Mouse (Mus musculus): ENCODE measurements around the gene Ppfibp1. TPM values are rescaled to one million over a fixed set of nuclear protein-coding genes. Genes with fewer than 3 reads are reported as not detected.

Gene Ppfibp1
- polyA plus RNA-seq, 1 experiment = 3.4 TPM

DNA sequence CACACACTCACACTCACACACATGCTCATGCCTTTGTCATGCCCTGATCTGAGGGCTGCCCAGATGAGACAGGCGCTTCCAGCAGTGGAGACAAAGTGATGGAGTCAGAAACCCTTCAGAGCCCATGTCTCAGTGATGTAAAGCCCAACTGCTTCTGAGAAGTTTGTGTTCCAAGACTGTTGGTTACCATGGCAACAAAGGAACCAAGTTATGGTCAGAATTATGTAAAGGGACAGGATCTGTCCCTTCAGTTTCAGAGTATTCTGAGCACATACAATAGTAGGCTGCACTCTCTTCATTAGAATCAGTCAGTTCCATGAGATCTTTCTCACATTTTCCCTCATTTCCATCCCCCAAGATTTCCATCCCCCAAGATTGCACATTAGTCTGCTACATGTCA, 66.0 kb downstream of the Ppfibp1 start, which contains the start of gene 1700034J05Rik:
TSS of gene 1700034J05Rik (minus strand) at position 165 of the 400 bp plus-strand sequence.
- Histone ChIP-seq H3K36me3 (replicated peaks; ENCODE audit: low read length) (peaks cover 36% of the 10 kb centered on the region), H3K4me1 (peaks cover 99% of the 10 kb centered on the region), H3K9me3 (no peaks in the 10 kb centered on the region), H3K27me3 (replicated peaks) (no peaks in the 10 kb centered on the region), H3K4me3 (replicated peaks) (no peak within 1 kb of the TSS)
- no peak for TF ChIP-seq GATA1 (IDR thresholded peaks at IDR 0.05; ENCODE audit: borderline replicate concordance, low read length)
- TF ChIP-seq FLI1 (IDR thresholded peaks at IDR 0.05; ENCODE audit: low read length) = no peak

DNA sequence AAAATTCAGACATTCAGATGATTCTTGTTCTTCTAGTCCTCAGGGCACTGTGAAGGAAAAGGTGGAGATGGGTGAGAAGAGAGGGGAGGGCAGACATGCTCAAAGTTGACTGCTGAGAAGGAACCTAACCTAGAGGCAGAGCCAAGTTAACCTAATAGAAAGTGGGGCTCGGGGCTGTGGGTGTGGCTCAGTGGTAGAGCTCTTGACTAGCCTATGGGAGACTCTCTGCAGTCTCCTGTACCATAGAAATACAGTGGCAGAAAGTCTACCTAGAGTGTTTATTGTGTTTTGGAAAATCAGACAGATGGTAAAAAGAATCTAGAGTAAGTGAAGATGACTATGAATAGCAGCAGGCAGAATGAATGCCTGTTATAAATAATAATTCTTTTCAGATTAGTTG, 67.2 kb downstream of the Ppfibp1 start:
- Histone ChIP-seq H3K4me1 (peaks cover 99% of the 10 kb centered on the region), H3K4me3 (replicated peaks) (peak overlapping the region; percentile 86), H3K36me3 (replicated peaks; ENCODE audit: low read length) (peaks cover 35% of the 10 kb centered on the region), H3K9me3 (no peaks in the 10 kb centered on the region), H3K27me3 (replicated peaks) (no peaks in the 10 kb centered on the region)
- TF ChIP-seq GATA1 (IDR thresholded peaks at IDR 0.05; ENCODE audit: borderline replicate concordance, low read length) = no peak
- TF ChIP-seq FLI1 (IDR thresholded peaks at IDR 0.05; ENCODE audit: low read length) = no peak

DNA sequence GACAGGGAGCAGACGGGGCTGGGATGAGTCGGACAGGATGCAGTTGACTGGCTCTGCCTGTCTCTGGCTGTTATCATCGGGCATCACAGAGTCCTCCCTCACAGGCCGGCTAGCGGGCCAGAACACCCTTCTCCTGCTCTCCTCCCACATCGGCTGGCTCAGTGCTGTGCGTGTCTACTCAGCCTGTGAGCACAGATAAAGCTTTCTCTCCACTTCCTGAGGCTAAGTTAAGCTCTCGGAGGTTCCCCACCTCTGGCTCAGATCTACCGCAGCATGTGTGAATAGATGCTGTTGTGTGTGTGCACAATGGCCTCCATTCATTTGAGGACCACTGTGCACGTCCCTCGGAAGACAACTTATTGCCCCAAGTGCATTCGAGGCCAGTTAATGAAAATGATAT, 67.6 kb downstream of the Ppfibp1 start:
- no peaks in the 10 kb centered on the region for H3K27me3 ChIP-seq (replicated peaks)
- H3K36me3 ChIP-seq (replicated peaks; ENCODE audit: low read length) = peaks cover 39% of the 10 kb centered on the region
- TF ChIP-seq FLI1 (IDR thresholded peaks at IDR 0.05; ENCODE audit: low read length) (0 out of 2 replicates have a peak, but pooled peaks have one; percentile 30), GATA1 (IDR thresholded peaks at IDR 0.05; ENCODE audit: borderline replicate concordance, low read length) (peak; percentile 69; the same call in 1 of the 3 replicates)
- H3K9me3 ChIP-seq = no peaks in the 10 kb centered on the region
- peak overlapping the region; percentile 86 for H3K4me3 ChIP-seq (replicated peaks)
- peaks cover 99% of the 10 kb centered on the region for H3K4me1 ChIP-seq

- H3K9me3 ChIP-seq = no peaks in the 10 kb centered on the region
- peaks cover 39% of the 10 kb centered on the region for H3K36me3 ChIP-seq (replicated peaks; ENCODE audit: low read length)
- TF ChIP-seq GATA1 (IDR thresholded peaks at IDR 0.05; ENCODE audit: borderline replicate concordance, low read length) (no peak), FLI1 (IDR thresholded peaks at IDR 0.05; ENCODE audit: low read length) (no peak)
- H3K4me1 ChIP-seq = peaks cover 99% of the 10 kb centered on the region
- no peaks in the 10 kb centered on the region for H3K27me3 ChIP-seq (replicated peaks)
- H3K4me3 ChIP-seq (replicated peaks) = no peak overlapping the region
Measured at GRCm38 (mm10) chr6:146956961-146957360, 68.7 kb downstream of the Ppfibp1 start.

DNA sequence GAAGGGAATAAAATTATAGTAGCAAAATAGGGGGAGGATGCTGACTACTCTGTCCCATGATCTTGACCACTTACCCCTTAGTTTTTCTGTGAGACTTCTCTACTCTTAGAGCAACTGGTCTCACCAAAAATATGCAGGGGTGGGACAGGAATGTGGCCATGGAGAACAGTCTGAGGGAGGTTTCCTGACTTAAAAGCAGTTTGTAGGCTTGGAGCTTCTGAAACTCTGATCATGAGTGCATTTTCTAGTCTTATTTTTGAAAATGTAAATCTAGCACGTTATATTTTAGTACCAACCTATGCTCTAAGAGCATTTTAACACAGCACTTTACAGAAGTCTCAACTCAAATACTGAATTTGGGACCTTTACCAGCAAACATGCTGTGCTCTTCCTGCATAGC, 70.4 kb downstream of the Ppfibp1 start:
- Histone ChIP-seq H3K4me1 (peaks cover 96% of the 10 kb centered on the region), H3K4me3 (replicated peaks) (no peak overlapping the region), H3K36me3 (replicated peaks; ENCODE audit: low read length) (peaks cover 35% of the 10 kb centered on the region), H3K9me3 (no peaks in the 10 kb centered on the region), H3K27me3 (replicated peaks) (no peaks in the 10 kb centered on the region)
- TF ChIP-seq FLI1 (IDR thresholded peaks at IDR 0.05; ENCODE audit: low read length) (no peak), GATA1 (IDR thresholded peaks at IDR 0.05; ENCODE audit: borderline replicate concordance, low read length) (no peak)

DNA sequence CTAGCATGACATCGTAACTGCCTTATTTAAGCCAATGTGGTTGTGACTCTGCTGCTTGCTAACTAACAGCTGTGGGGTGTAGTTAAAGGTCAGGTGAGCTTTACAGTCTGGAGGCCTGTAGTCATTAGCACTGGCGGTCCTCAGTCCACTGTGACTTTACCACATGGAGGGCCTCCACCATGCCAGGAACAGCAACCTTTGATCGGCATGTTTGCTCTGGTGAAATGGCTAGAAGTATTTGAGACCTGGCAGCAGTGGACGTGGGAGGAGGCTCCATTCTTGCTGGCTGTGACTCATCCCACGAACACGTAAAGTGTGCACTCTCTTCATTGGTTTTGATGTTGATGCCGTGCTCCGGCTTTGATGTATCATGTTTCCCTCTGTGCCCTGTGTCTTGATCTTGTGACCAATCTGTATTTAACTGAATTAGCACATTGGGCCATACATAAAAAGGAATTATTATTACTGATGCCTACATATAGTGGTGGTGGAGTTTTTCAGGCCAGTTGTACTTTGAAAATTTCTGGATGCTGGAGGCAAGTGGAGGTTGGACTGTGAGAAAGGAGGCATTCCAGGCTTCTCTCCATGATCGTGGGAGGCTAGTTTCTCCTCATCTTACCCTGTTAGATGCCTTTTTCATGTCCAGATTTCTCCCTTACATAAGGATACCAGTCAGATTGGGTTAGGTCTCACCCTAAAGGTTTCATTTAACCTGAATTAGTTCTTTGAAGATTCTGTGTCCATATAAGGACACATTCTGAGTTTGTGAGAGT, 71.8 kb downstream of the Ppfibp1 start:
- no peaks in the 10 kb centered on the region for H3K9me3 ChIP-seq
- H3K4me3 ChIP-seq (replicated peaks) = no peak overlapping the region
- H3K4me1 ChIP-seq = peaks cover 97% of the 10 kb centered on the region
- peaks cover 38% of the 10 kb centered on the region for H3K36me3 ChIP-seq (replicated peaks; ENCODE audit: low read length)
- H3K27me3 ChIP-seq (replicated peaks) = no peaks in the 10 kb centered on the region
- TF ChIP-seq FLI1 (IDR thresholded peaks at IDR 0.05; ENCODE audit: low read length) (no peak), GATA1 (IDR thresholded peaks at IDR 0.05; ENCODE audit: borderline replicate concordance, low read length) (no peak)

- peaks cover 41% of the 10 kb centered on the region for H3K36me3 ChIP-seq (replicated peaks; ENCODE audit: low read length)
- no peaks in the 10 kb centered on the region for H3K9me3 ChIP-seq
- TF ChIP-seq FLI1 (IDR thresholded peaks at IDR 0.05; ENCODE audit: low read length) = no peak
- no peak for TF ChIP-seq GATA1 (IDR thresholded peaks at IDR 0.05; ENCODE audit: borderline replicate concordance, low read length)
- no peak overlapping the region for H3K4me3 ChIP-seq (replicated peaks)
- no peaks in the 10 kb centered on the region for H3K27me3 ChIP-seq (replicated peaks)
- peaks cover 97% of the 10 kb centered on the region for H3K4me1 ChIP-seq
Measured at GRCm38 (mm10) chr6:146960956-146961355, 72.7 kb downstream of the Ppfibp1 start.

DNA sequence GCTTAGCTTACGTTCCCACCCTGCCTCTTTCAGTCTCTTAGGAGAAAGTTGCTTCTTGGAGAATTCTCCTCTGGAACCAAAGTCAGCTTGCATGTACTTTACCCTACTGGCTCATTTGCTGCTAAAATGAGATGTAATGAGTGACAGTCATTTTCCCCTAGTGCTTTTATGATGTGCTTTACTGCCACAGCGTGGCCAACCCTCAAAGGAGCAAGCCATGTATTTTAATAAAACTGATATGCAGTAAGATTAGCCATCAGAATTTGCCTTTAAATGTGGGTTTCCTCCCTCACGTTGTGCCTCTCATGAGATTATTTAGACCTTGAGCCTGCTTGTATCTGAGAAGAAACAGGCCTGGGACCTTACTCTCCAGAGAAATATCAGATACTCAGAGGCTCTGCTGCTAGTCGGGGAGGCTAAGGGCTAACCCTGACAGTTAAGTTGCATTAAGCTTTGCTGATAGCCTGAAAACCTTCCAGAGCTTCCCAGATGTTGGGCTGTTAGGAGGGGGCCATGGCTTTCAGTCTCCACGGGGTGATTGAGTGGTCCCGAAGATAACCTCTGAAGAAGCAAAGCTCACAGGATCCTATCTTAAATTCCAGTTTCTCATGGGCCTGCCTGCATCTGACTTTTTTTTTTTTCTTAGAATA, 73.7 kb downstream of the Ppfibp1 start:
- Histone ChIP-seq H3K27me3 (replicated peaks) (no peaks in the 10 kb centered on the region), H3K4me1 (peaks cover 97% of the 10 kb centered on the region), H3K9me3 (no peaks in the 10 kb centered on the region), H3K36me3 (replicated peaks; ENCODE audit: low read length) (peaks cover 41% of the 10 kb centered on the region), H3K4me3 (replicated peaks) (no peak overlapping the region)
- TF ChIP-seq FLI1 (IDR thresholded peaks at IDR 0.05; ENCODE audit: low read length) (no peak), GATA1 (IDR thresholded peaks at IDR 0.05; ENCODE audit: borderline replicate concordance, low read length) (no peak)

- Histone ChIP-seq H3K4me3 (replicated peaks) (no peak overlapping the region), H3K4me1 (peaks cover 94% of the 10 kb centered on the region), H3K9me3 (no peaks in the 10 kb centered on the region), H3K27me3 (replicated peaks) (no peaks in the 10 kb centered on the region), H3K36me3 (replicated peaks; ENCODE audit: low read length) (peaks cover 36% of the 10 kb centered on the region)
- TF ChIP-seq GATA1 (IDR thresholded peaks at IDR 0.05; ENCODE audit: borderline replicate concordance, low read length) = no peak
- no peak for TF ChIP-seq FLI1 (IDR thresholded peaks at IDR 0.05; ENCODE audit: low read length)
Measured at GRCm38 (mm10) chr6:146963396-146964150, 75.3 kb downstream of the Ppfibp1 start.
